Mouse (Mus musculus) erythroblast, adult 5-6 weeks (primary cell): ENCODE measurements around the gene Lypd8. TPM values are rescaled to one million over a fixed set of nuclear protein-coding genes. Genes with fewer than 3 reads are reported as not detected.

Experiments
- ATAC-seq: replicated peaks from 2 replicates; pipeline ENCODE4 v1.8.0; 2016; ENCODE audit warnings: moderate number of reproducible peaks, mild to moderate bottlenecking, moderate TSS enrichment, inconsistent platforms; ENCODE audit not compliant: poor library complexity, low FRiP score, severe bottlenecking
- total RNA-seq, 2 experiments: library from RNA; stranded (forward) in 1 of 2; stranded (reverse) in 1 of 2; fragments of 150-400 nt in 1 of 2; fragments of 200-764, 138-1000 nt in 1 of 2; gene quantifications; 2 replicates each; pipeline versions ENCODE4 v1.2.3 to v1.2.4; 2015 to 2017; ENCODE audit warnings: low replicate concordance in 2 of 2

The Lypd8 gene
- total RNA-seq, 2 experiments from 2014 or later, result not detected

DNA sequence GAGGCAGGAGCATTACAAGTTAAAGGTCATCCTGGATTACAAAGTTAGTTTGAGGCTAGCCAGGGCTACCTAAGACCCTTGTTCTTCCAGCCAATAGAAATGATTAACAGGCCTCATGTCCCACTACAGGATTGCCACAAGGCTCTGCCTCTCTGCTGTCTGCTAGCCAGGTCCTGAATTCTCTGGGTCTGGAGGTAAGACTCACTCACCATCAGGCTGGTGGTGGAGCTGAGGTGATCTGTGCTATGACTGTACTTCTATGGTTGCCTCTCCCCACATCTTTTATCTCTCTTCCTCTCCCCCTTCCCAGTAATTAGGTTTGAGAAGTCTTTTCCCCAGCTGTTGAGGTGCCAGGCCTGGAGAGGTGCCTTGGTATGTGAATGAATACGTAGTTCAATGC lies 673 bp downstream of the Lypd8 start:
- ATAC-seq, result no peak

DNA sequence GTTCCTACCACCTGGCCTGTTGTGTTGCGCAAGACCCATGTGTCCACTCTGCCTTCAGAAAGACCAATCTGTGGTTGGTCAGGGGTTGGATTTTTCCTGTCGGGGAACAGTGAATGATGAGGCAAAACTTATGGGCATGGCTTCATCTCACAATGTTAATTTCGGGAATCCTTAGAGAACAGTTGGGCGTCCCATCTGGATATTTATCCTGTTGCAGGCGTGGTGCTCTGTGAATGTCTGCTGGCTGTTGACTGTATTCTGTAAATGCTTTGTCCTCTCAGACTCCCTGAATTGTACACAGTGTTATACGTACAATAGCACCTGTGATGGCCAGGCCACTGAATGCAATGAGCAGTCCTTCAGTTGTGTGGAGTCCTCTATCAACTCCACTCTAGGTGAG lies 3.6 kb downstream of the Lypd8 start:
- no peak for ATAC-seq

DNA sequence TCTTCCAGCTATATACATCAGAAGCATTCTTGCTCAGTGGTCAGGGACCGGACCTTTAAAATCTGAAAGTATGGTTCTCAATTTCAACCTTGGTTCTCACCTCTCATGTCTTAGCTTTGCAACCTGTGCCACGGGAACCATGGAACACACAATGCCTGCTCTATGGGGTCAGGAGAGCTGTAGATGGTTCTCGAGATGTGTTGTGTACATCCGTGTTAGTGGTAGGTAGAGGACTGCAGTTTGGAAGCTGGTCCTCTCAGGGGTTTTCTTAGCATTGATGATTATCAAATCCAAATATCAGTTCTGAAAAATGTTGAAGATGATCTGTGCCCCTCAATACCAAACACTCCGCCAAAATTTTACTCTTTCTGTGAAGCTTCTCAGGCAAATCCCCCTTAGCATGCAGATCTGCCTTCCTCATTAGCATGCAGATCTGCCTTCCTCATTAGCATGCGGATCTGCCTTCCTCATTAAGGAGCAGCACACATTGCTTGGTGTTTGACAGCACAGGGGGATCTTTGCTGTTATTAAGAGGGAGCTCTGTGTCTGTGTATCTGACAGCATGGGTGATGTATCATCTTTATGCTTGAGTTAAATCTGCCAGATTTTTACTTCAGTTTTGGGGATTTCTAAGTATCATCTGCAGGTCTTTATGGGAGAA lies 21.3 kb downstream of the Lypd8 start:
- no peak for ATAC-seq

DNA sequence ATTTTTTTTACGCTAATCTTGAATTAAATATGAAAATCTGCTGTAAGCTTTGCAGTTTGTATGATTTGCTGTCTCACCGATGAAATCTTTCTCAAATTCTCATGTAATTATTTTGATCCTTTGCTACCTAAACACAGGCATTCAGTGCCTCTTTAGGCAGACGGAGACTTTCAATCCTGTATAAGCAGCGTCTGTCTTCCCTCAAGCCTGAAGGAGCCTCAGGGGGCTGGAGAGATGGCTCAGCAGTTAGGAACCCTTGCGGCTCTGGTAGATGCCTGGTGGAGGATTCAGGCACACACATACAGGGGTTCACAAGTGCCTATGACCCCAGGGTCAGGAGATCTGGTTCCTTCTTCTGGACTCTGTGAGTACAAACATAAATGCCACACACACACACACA lies 21.8 kb downstream of the Lypd8 start:
- no peak for ATAC-seq

DNA sequence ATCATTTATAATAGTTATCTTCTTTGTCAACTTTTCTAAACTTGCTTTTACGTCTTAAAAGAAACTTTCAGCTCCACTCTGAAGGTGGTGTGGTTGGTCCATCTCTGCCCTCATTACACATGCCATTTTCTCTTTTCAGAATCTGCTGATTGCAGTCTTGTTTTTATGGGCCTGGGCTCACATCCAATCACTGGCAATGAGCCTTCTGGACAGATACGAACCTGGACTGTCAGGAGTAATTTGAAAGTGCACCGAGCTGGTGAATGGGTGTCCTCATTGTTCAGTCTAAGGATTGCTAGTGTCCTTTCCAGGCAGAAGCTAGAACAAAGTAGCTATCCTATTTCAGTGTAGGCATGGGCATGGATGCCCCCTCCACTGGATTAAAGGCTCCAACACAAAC lies 29.2 kb downstream of the Lypd8 start:
- ATAC-seq, result no peak

DNA sequence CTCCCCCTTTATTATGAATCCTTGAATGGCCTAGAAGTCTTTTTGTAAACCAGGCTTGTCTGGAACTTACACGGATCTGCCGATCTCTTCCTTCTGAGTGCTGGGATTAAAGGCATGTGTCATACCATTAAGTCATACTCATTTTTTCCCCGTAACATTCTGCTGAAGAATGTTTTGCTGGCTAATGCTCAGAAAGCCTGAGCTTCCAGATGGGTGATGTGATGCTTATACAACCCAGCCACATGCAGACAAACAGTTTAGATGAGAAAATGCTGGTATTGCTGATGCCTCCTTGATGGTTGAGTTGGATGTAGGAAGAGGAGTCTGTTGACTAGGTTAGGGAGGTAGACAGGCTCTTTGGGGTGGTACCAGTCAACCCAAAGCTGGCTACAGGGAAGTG lies 39.5 kb downstream of the Lypd8 start:
- no peak for ATAC-seq

- no peak for ATAC-seq
These were observed 42.0 kb downstream of the Lypd8 start, which contains the start of gene 1810065E05Rik for GRCm38 (mm10) chr11:58420815-58421214. TSS of gene 1810065E05Rik (plus strand) at chr11:58421111.

DNA sequence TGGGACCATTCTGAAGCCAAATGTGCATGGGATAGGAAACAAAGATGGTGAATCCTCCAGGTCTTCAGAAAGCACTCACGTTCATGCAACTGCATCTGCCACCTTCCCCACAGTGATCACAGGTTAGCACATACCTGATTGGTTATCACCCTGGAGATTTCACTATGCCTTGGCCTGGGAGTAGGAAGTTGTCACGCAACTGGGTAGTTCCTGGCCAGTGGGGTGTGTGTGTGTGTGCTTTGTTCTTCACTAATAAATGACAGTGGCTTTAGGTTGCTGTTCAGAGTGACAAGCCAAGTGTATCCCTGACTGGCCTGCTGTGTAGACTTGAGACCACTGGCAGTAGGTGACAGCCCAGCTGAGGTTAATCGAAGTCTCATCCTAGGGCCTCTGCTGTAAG lies 53.4 kb downstream of the Lypd8 start, which contains the start of gene Gm12253:
Gene Gm12253, plus strand, starts transcription at position 301 of the 400 bp plus-strand sequence.
- ATAC-seq, result no peak

GRCm38 (mm10) chr11:58437866-58438265 lies 59.0 kb downstream of the Lypd8 start:
- no peak for ATAC-seq

Other genes starting within 250 kb of the Lypd8 start
- gene Gemin5, start 210.5 kb upstream of the Lypd8 start, total RNA-seq (2015; ENCODE audit: low replicate concordance), result 2.9 and 3.1 TPM in 2 replicates
- 2.0 and 3.6 TPM in 2 replicates for gene Gemin5, start 210.5 kb upstream of the Lypd8 start, total RNA-seq (2017; ENCODE audit: low replicate concordance)
- 24.0 and 27.7 TPM in 2 replicates for gene Mrpl22, start 207.4 kb upstream of the Lypd8 start, total RNA-seq (2015; ENCODE audit: low replicate concordance)
- gene Mrpl22, start 207.4 kb upstream of the Lypd8 start, total RNA-seq (2017; ENCODE audit: low replicate concordance), result 7.5 and 16.2 TPM in 2 replicates
- gene Igtp, start 179.5 kb upstream of the Lypd8 start, total RNA-seq (2015; ENCODE audit: low replicate concordance), result 16.3 and 19.9 TPM in 2 replicates
- gene Igtp, start 179.5 kb upstream of the Lypd8 start, total RNA-seq (2017; ENCODE audit: low replicate concordance), result 21.7 and 22.6 TPM in 2 replicates
- gene Irgm2, start 179.4 kb upstream of the Lypd8 start, total RNA-seq (2015; ENCODE audit: low replicate concordance), result 17.7 and 21.3 TPM in 2 replicates
- gene Irgm2, start 179.4 kb upstream of the Lypd8 start, total RNA-seq (2017; ENCODE audit: low replicate concordance), result 24.0 and 26.5 TPM in 2 replicates
- gene 4930438A08Rik, start 104.2 kb upstream of the Lypd8 start, total RNA-seq (2015; ENCODE audit: low replicate concordance), result 18.4 and 20.9 TPM in 2 replicates
- gene 4930438A08Rik, start 104.2 kb upstream of the Lypd8 start, total RNA-seq (2017; ENCODE audit: low replicate concordance), result 11.7 and 16.9 TPM in 2 replicates
- gene Zfp692, start 72.0 kb upstream of the Lypd8 start, total RNA-seq (2015; ENCODE audit: low replicate concordance), result 1.5 and 4.6 TPM in 2 replicates
- gene Zfp692, start 72.0 kb upstream of the Lypd8 start, total RNA-seq (2017; ENCODE audit: low replicate concordance), result 3.8 and 3.9 TPM in 2 replicates
- 15.0 and 31.9 TPM in 2 replicates for gene Zfp672, start 48.7 kb upstream of the Lypd8 start, total RNA-seq (2015; ENCODE audit: low replicate concordance)
- gene Zfp672, start 48.7 kb upstream of the Lypd8 start, total RNA-seq (2017; ENCODE audit: low replicate concordance), result 28.5 and 31.1 TPM in 2 replicates
- 13.6 and 20.0 TPM in 2 replicates for gene Sh3bp5l, start 48.3 kb upstream of the Lypd8 start, total RNA-seq (2015; ENCODE audit: low replicate concordance)
- gene Sh3bp5l, start 48.3 kb upstream of the Lypd8 start, total RNA-seq (2017; ENCODE audit: low replicate concordance), result 31.9 and 94.6 TPM in 2 replicates
- not detected in 2 replicates for gene 1810065E05Rik, start 42.1 kb downstream of the Lypd8 start, total RNA-seq (2015; ENCODE audit: low replicate concordance)
- not detected in 2 replicates for gene 1810065E05Rik, start 42.1 kb downstream of the Lypd8 start, total RNA-seq (2017; ENCODE audit: low replicate concordance)
- not detected in 2 replicates for gene Gm12253, start 53.5 kb downstream of the Lypd8 start, total RNA-seq (2015; ENCODE audit: low replicate concordance)
- not detected in 2 replicates for gene Gm12253, start 53.5 kb downstream of the Lypd8 start, total RNA-seq (2017; ENCODE audit: low replicate concordance)
- not detected in 2 replicates for gene Lypd9, start 73.9 kb downstream of the Lypd8 start, total RNA-seq (2015; ENCODE audit: low replicate concordance)
- not detected in 2 replicates for gene Lypd9, start 73.9 kb downstream of the Lypd8 start, total RNA-seq (2017; ENCODE audit: low replicate concordance)
- gene Olfr30, start 83.2 kb downstream of the Lypd8 start, total RNA-seq (2015; ENCODE audit: low replicate concordance), result not detected in 2 replicates
- gene Olfr30, start 83.2 kb downstream of the Lypd8 start, total RNA-seq (2017; ENCODE audit: low replicate concordance), result not detected in 2 replicates
- not detected in 2 replicates for gene Olfr332, start 113.5 kb downstream of the Lypd8 start, total RNA-seq (2015; ENCODE audit: low replicate concordance)
- gene Olfr332, start 113.5 kb downstream of the Lypd8 start, total RNA-seq (2017; ENCODE audit: low replicate concordance), result not detected in 2 replicates
- not detected in 2 replicates for gene Olfr331, start 123.5 kb downstream of the Lypd8 start, total RNA-seq (2015; ENCODE audit: low replicate concordance)
- not detected in 2 replicates for gene Olfr331, start 123.5 kb downstream of the Lypd8 start, total RNA-seq (2017; ENCODE audit: low replicate concordance)
- gene Olfr330, start 155.8 kb downstream of the Lypd8 start, total RNA-seq (2015; ENCODE audit: low replicate concordance), result not detected in 2 replicates
- not detected in 2 replicates for gene Olfr330, start 155.8 kb downstream of the Lypd8 start, total RNA-seq (2017; ENCODE audit: low replicate concordance)
- gene Olfr329-ps, start 167.4 kb downstream of the Lypd8 start, total RNA-seq (2015; ENCODE audit: low replicate concordance), result not detected in 2 replicates
- not detected in 2 replicates for gene Olfr329-ps, start 167.4 kb downstream of the Lypd8 start, total RNA-seq (2017; ENCODE audit: low replicate concordance)
- gene Olfr328, start 176.6 kb downstream of the Lypd8 start, total RNA-seq (2015; ENCODE audit: low replicate concordance), result not detected in 2 replicates
- gene Olfr328, start 176.6 kb downstream of the Lypd8 start, total RNA-seq (2017; ENCODE audit: low replicate concordance), result 0.42 TPM in 1 of 2 replicates, not detected in the other
- not detected in 2 replicates for gene Olfr224, start 191.5 kb downstream of the Lypd8 start, total RNA-seq (2015; ENCODE audit: low replicate concordance)
- gene Olfr224, start 191.5 kb downstream of the Lypd8 start, total RNA-seq (2017; ENCODE audit: low replicate concordance), result not detected in 2 replicates
- gene Olfr325, start 198.7 kb downstream of the Lypd8 start, total RNA-seq (2015; ENCODE audit: low replicate concordance), result not detected in 2 replicates
- gene Olfr325, start 198.7 kb downstream of the Lypd8 start, total RNA-seq (2017; ENCODE audit: low replicate concordance), result not detected in 2 replicates
- not detected in 2 replicates for gene Olfr324, start 216.1 kb downstream of the Lypd8 start, total RNA-seq (2015; ENCODE audit: low replicate concordance)
- 0.14 TPM in 1 of 2 replicates, not detected in the other for gene Olfr324, start 216.1 kb downstream of the Lypd8 start, total RNA-seq (2017; ENCODE audit: low replicate concordance)
- not detected in 2 replicates for gene 2210407C18Rik, start 237.0 kb downstream of the Lypd8 start, total RNA-seq (2015; ENCODE audit: low replicate concordance)
- not detected in 2 replicates for gene 2210407C18Rik, start 237.0 kb downstream of the Lypd8 start, total RNA-seq (2017; ENCODE audit: low replicate concordance)